Mouse (Mus musculus) left cerebral cortex, postnatal 14 days (tissue): ENCODE measurements around the gene Adamts5. TPM values are rescaled to one million over a fixed set of nuclear protein-coding genes. Genes with fewer than 3 reads are reported as not detected.
A peak's percentile ranks its signal among the peaks of the same experiment; 100 is the strongest.

ENCODE experiments used
- DNase-seq, 2 experiments: peaks; one replicate each; pipeline ENCODE4 v3.0.0; 2021 to 2022; ENCODE audit warnings: low spot score in 2 of 2, mixed read lengths in 1 of 2
- intact Hi-C: fragments of 180-260 bp; cut with DNase I; formaldehyde crosslinking; loops from one replicate; pipeline ENCODE4 v1.15.1; 2025
- long read RNA-seq, 2 experiments: library from polyadenylated mRNA; stranded (forward); transcript quantifications; one replicate each; pipeline ENCODE4 v2.0.0; 2021
- total RNA-seq, 2 experiments: library from RNA; stranded (reverse); gene quantifications; 2 replicates each; pipeline ENCODE4 v1.2.3; 2021

Gene Adamts5
- 1 to 10 TPM; 1.4 to 1.6 TPM for total RNA-seq
- long read RNA-seq, experiment 1, full-length matches to known transcripts, result 1 of 2 reads
- long read RNA-seq, experiment 1, partial matches to known transcripts, result 1 of 2 reads
- long read RNA-seq, experiment 1, other reads (novel, unspliced or antisense), result 0 of 2 reads
- long read RNA-seq, experiment 2, full-length matches to known transcripts, result 1 of 1 reads
- long read RNA-seq, experiment 2, partial matches to known transcripts, result 0 of 1 reads
- long read RNA-seq, experiment 2, other reads (novel, unspliced or antisense), result 0 of 1 reads

- DNase-seq, result no peak
- intact Hi-C loops, result no loop called here
These were observed at the start of gene Adamts5 for GRCm38 (mm10) chr16:85901581-85901910. Gene Adamts5, minus strand, starts transcription at chr16:85901828.

GRCm38 (mm10) chr16:85950356-85950755 is 48.7 kb upstream of the Adamts5 start:
- DNase-seq, result no peak
- intact Hi-C loops, result no loop called here

- DNase-seq, result no peak
- intact Hi-C loops, result no loop called here
These were observed 24.4 kb upstream of the Adamts5 start for GRCm38 (mm10) chr16:85926004-85926403.

GRCm38 (mm10) chr16:85922454-85922853 is 20.8 kb upstream of the Adamts5 start:
- intact Hi-C loops, result no loop called here

GRCm38 (mm10) chr16:85920122-85920521 is 18.5 kb upstream of the Adamts5 start:
- DNase-seq, result no peak
- intact Hi-C loops, result no loop called here

More at GRCm38 (mm10) chr16:85922454-85922853, 20.8 kb upstream of the Adamts5 start:
- DNase-seq, result no peak

- intact Hi-C loops, result no loop called here
- peak in 1 of 2 experiments; percentile 39 for DNase-seq
These were observed 687 bp downstream of the Adamts5 start for GRCm38 (mm10) chr16:85900702-85901580.

GRCm38 (mm10) chr16:85899790-85900587 is 1.6 kb downstream of the Adamts5 start:
- DNase-seq, result peak in 1 of 2 experiments; percentile 18
- intact Hi-C loops, result no loop called here

GRCm38 (mm10) chr16:85899301-85899721 is 2.3 kb downstream of the Adamts5 start:
- intact Hi-C loops, result no loop called here

GRCm38 (mm10) chr16:85898816-85899215 is 2.8 kb downstream of the Adamts5 start:
- intact Hi-C loops, result no loop called here
- DNase-seq, result no peak

More at GRCm38 (mm10) chr16:85899301-85899721, 2.3 kb downstream of the Adamts5 start:
- peak in 1 of 2 experiments; percentile 11 for DNase-seq

GRCm38 (mm10) chr16:85898391-85898790 is 3.2 kb downstream of the Adamts5 start:
- intact Hi-C loops, result no loop called here
- no peak for DNase-seq

GRCm38 (mm10) chr16:85897854-85898253 is 3.8 kb downstream of the Adamts5 start:
- DNase-seq, result no peak
- intact Hi-C loops, result no loop called here

- intact Hi-C loops, result no loop called here
- peak; percentile 23 to 43 for DNase-seq
These were observed 5.7 kb downstream of the Adamts5 start for GRCm38 (mm10) chr16:85895948-85896347.

- no peak for DNase-seq
- intact Hi-C loops, result no loop called here
These were observed 11.8 kb downstream of the Adamts5 start for GRCm38 (mm10) chr16:85889778-85890177.

GRCm38 (mm10) chr16:85887289-85888051 is 14.2 kb downstream of the Adamts5 start:
- peak; percentile 22 to 63 for DNase-seq
- intact Hi-C loops, result no loop called here

- intact Hi-C loops, result no loop called here
- DNase-seq, result no peak
These were observed 22.6 kb downstream of the Adamts5 start for GRCm38 (mm10) chr16:85879075-85879474.

GRCm38 (mm10) chr16:85874141-85874540 is 27.5 kb downstream of the Adamts5 start:
- intact Hi-C loops, result no loop called here
- no peak for DNase-seq

- intact Hi-C loops, result no loop called here
These were observed 29.7 kb downstream of the Adamts5 start for GRCm38 (mm10) chr16:85871971-85872370.

GRCm38 (mm10) chr16:85871248-85871647 is 30.4 kb downstream of the Adamts5 start:
- intact Hi-C loops, result no loop called here
- DNase-seq, result no peak

More at GRCm38 (mm10) chr16:85871971-85872370, 29.7 kb downstream of the Adamts5 start:
- DNase-seq, result no peak
